Mouse (Mus musculus) lung, postnatal 14 days (tissue): ENCODE measurements around the gene Rnf186.

ENCODE experiments used
- DNase-seq: peaks from one replicate; pipeline ENCODE4 v3.0.0; 2021

Rnf186 gene

GRCm38 (mm10) chr4:138966866-138967265, at the start of gene Rnf186:
Gene Rnf186 (plus strand): TSS chr4:138967112.
- peak; percentile 35 for DNase-seq

- DNase-seq, result no peak
These were observed 49.6 kb upstream of the Rnf186 start for GRCm38 (mm10) chr4:138917282-138917681.

- no peak for DNase-seq
These were observed 45.4 kb upstream of the Rnf186 start for GRCm38 (mm10) chr4:138921254-138922130.

- DNase-seq, result peak; percentile 98
These were observed 44.8 kb upstream of the Rnf186 start for GRCm38 (mm10) chr4:138922131-138922459.

GRCm38 (mm10) chr4:138925561-138925960, 41.4 kb upstream of the Rnf186 start:
- no peak for DNase-seq

- DNase-seq, result no peak
These were observed 33.0 kb upstream of the Rnf186 start for GRCm38 (mm10) chr4:138933862-138934261.

- no peak for DNase-seq
These were observed 32.3 kb upstream of the Rnf186 start for GRCm38 (mm10) chr4:138934456-138935145.

GRCm38 (mm10) chr4:138938495-138939269, 28.2 kb upstream of the Rnf186 start:
- peak; percentile 57 for DNase-seq

- peak; percentile 78 for DNase-seq
These were observed 27.4 kb upstream of the Rnf186 start for GRCm38 (mm10) chr4:138939481-138939880.

GRCm38 (mm10) chr4:138941401-138941800, 25.5 kb upstream of the Rnf186 start:
- DNase-seq, result no peak

- peak; percentile 18 for DNase-seq
These were observed 24.9 kb upstream of the Rnf186 start for GRCm38 (mm10) chr4:138941966-138942365.

GRCm38 (mm10) chr4:138943730-138944129, 23.2 kb upstream of the Rnf186 start:
- peak; percentile 93 for DNase-seq

- no peak for DNase-seq
These were observed 18.7 kb upstream of the Rnf186 start for GRCm38 (mm10) chr4:138948257-138948656.

GRCm38 (mm10) chr4:138958612-138959011, 8.3 kb upstream of the Rnf186 start:
- DNase-seq, result no peak

GRCm38 (mm10) chr4:138959120-138959519, 7.8 kb upstream of the Rnf186 start:
- no peak for DNase-seq

GRCm38 (mm10) chr4:138959926-138960325, 7.0 kb upstream of the Rnf186 start:
- DNase-seq, result no peak

GRCm38 (mm10) chr4:138962719-138963118, 4.2 kb upstream of the Rnf186 start:
- no peak for DNase-seq

- no peak for DNase-seq
These were observed 1.0 kb upstream of the Rnf186 start for GRCm38 (mm10) chr4:138965871-138966270.

GRCm38 (mm10) chr4:138967485-138967884, 573 bp downstream of the Rnf186 start:
- DNase-seq, result no peak

- no peak for DNase-seq
These were observed 2.1 kb downstream of the Rnf186 start for GRCm38 (mm10) chr4:138968772-138969556.

GRCm38 (mm10) chr4:138969736-138970135, 2.8 kb downstream of the Rnf186 start:
- DNase-seq, result peak; percentile 37

- no peak for DNase-seq
These were observed 4.5 kb downstream of the Rnf186 start for GRCm38 (mm10) chr4:138971371-138971770.
